Mouse (Mus musculus): ENCODE results near the gene Actl7a.

The Actl7a gene

GRCm38 (mm10) chr4:56743363-56744195 is at the start of gene Actl7a:
TSS of gene Actl7a (plus strand) at chr4:56743413.
- DNase-seq = no peak

- DNase-seq = no peak
Measured at GRCm38 (mm10) chr4:56696401-56696800, 46.8 kb upstream of the Actl7a start.

- no peak for DNase-seq
Measured at GRCm38 (mm10) chr4:56698671-56699070, 44.5 kb upstream of the Actl7a start.

GRCm38 (mm10) chr4:56702234-56702633 is 41.0 kb upstream of the Actl7a start:
- DNase-seq = no peak

GRCm38 (mm10) chr4:56713155-56713554 is 30.1 kb upstream of the Actl7a start:
- DNase-seq = no peak

- no peak for DNase-seq
Measured at GRCm38 (mm10) chr4:56716801-56717200, 26.4 kb upstream of the Actl7a start.

- no peak for DNase-seq
Measured at GRCm38 (mm10) chr4:56717932-56718331, 25.3 kb upstream of the Actl7a start.

- no peak for DNase-seq
Measured at GRCm38 (mm10) chr4:56718573-56719442, 24.4 kb upstream of the Actl7a start.

- DNase-seq = no peak
Measured at GRCm38 (mm10) chr4:56719456-56719855, 23.8 kb upstream of the Actl7a start.

GRCm38 (mm10) chr4:56720403-56720802 is 22.8 kb upstream of the Actl7a start:
- DNase-seq = no peak

- DNase-seq = peak; percentile 60
Measured at GRCm38 (mm10) chr4:56721469-56721868, 21.7 kb upstream of the Actl7a start.

GRCm38 (mm10) chr4:56722346-56722745 is 20.9 kb upstream of the Actl7a start:
- no peak for DNase-seq

GRCm38 (mm10) chr4:56723237-56723636 is 20.0 kb upstream of the Actl7a start:
- DNase-seq = no peak

- DNase-seq = no peak
Measured at GRCm38 (mm10) chr4:56725839-56726238, 17.4 kb upstream of the Actl7a start.

- no peak for DNase-seq
Measured at GRCm38 (mm10) chr4:56740020-56740485, 3.2 kb upstream of the Actl7a start, which contains the start of gene Gm26657. TSS of gene Gm26657 (plus strand) at chr4:56740070.

GRCm38 (mm10) chr4:56740611-56741010 is 2.6 kb upstream of the Actl7a start:
- DNase-seq = no peak

GRCm38 (mm10) chr4:56741041-56741493 is 2.1 kb upstream of the Actl7a start, which contains the start of gene Actl7b:
TSS of gene Actl7b (minus strand) at chr4:56741443.
- no peak for DNase-seq

- DNase-seq = no peak
Measured at GRCm38 (mm10) chr4:56742698-56743097, 515 bp upstream of the Actl7a start.

- DNase-seq = no peak
Measured at GRCm38 (mm10) chr4:56746345-56746744, 3.1 kb downstream of the Actl7a start.

- no peak for DNase-seq
Measured at GRCm38 (mm10) chr4:56747456-56747855, 4.2 kb downstream of the Actl7a start.

GRCm38 (mm10) chr4:56756021-56756420 is 12.8 kb downstream of the Actl7a start:
- peak; percentile 52 for DNase-seq

- DNase-seq = peak; percentile 84
Measured at GRCm38 (mm10) chr4:56756966-56757600, 13.9 kb downstream of the Actl7a start.

GRCm38 (mm10) chr4:56757693-56758092 is 14.5 kb downstream of the Actl7a start:
- DNase-seq = peak; percentile 10
